In the genomic region with DNA sequence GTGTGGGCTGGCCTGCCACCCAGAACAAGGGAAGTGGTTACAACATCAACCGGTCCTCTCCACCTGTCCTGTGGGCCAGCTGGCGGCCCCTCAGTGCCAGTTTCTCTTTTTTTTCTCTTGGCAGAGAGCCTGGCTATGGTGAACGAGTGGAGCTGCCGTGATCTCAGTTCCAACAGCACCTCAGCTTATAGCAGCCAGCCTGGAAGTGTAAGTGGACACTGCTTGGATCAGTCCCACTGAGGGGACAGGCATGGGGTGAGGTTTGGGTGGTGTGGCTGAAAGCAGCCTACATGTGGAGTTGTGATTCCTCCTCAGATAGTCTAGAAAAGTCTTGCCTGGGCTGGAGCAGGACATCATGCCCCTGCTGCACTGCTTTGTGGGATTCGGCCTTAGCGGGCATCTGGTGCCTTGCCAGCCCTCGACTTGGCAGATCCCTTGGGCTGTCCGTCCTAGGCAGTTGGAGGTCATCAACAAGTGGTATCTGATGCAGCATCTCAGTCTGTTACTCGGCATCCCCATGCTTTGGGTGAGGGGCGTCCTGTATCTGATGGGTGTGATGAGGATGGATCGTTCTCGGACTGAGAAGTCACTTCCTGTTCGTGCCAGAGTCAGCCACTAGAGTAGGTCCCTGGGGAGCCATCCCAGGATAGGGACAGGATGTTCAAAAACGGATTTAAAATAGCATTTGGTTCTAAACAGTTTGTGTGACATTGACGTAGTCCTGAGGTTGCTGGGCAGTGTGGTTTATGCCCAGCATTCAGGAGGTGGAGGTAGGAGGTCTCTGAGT, we compare ENCODE assay signal across 11 mouse cellular contexts. TPM values are rescaled to one million over a fixed set of nuclear protein-coding genes. Genes with fewer than 3 reads are reported as not detected.
DNase-seq lines count a peak whose midpoint lies in the region; ATAC-seq and TF ChIP-seq lines count a peak whose summit lies in the region.
"Had no signal": no experiment of that assay in that cellular context is flagged by ENCODE, and none has a peak within 500 bp of the region (broad histone marks: within the 10 kb centered on the region; RNA-seq: fewer than 3 reads in every experiment).

No protein-coding gene starts in this region.

- H3K4me2 ChIP-seq in hindbrain, embryonic 12.5 days (replicated peaks), result no peak overlapping the region
- H3K4me2 ChIP-seq in forebrain, postnatal 0 days (ENCODE audit: low read depth), result no peak overlapping the region
- H3K4me2 ChIP-seq: limb, embryonic 13.5 days had no signal

- WGBS in hindbrain, embryonic 12.5 days, result 91% methylated on average over 15 of the region's 15 CpGs
- WGBS in forebrain, postnatal 0 days, result 75% methylated on average over 15 of the region's 15 CpGs

- H3K9ac ChIP-seq in hindbrain, embryonic 12.5 days, result no peak overlapping the region
- H3K9ac ChIP-seq in forebrain, postnatal 0 days, result no peak overlapping the region
- H3K9ac ChIP-seq: limb, embryonic 13.5 days had no signal

- no peak for DNase-seq in frontal cortex, adult 2 months (ENCODE audit: extremely low spot score in 1 of 2, low spot score in 1 of 2)
- DNase-seq in 3134 (ENCODE audit: extremely low read depth, insufficient read length, low spot score), result peak; percentile 63
- peak; percentile 92 for DNase-seq in cerebellum, adult 9-10 months
- peak; percentile 33 for DNase-seq in heart, postnatal 4 days
- DNase-seq in forebrain, postnatal 0 days, result no peak
- DNase-seq in urinary bladder, adult 18-20 months (ENCODE audit: low spot score in 2 of 2), result no peak
- DNase-seq: adrenal gland, adult 8-10 months had no signal

- no peak overlapping the region for H3K27ac ChIP-seq in hindbrain, embryonic 12.5 days
- H3K27ac ChIP-seq in forebrain, postnatal 0 days (ENCODE audit: low read depth, low read length), result no peak overlapping the region
- H3K27ac ChIP-seq: limb, embryonic 13.5 days; midbrain, embryonic 10.5 days had no signal

- H3K4me1 ChIP-seq in hindbrain, embryonic 12.5 days, result no peaks in the 10 kb centered on the region
- no peaks in the 10 kb centered on the region for H3K4me1 ChIP-seq in forebrain, postnatal 0 days (ENCODE audit: insufficient read depth)
- H3K4me1 ChIP-seq: limb, embryonic 13.5 days; midbrain, embryonic 10.5 days had no signal

- no peak for TF ChIP-seq CTCF in forebrain, postnatal 0 days (IDR thresholded peaks at IDR 0.05; ENCODE audit: low read depth)

- no peak overlapping the region for H3K4me3 ChIP-seq in hindbrain, embryonic 12.5 days
- H3K4me3 ChIP-seq in forebrain, postnatal 0 days (ENCODE audit: low read depth, low read length), result no peak overlapping the region
- H3K4me3 ChIP-seq: limb, embryonic 13.5 days; midbrain, embryonic 10.5 days had no signal

- peak; percentile 27; the same call in 1 of the 2 replicates for ATAC-seq in frontal cortex, adult (ENCODE audit: low TSS enrichment)
- ATAC-seq in hindbrain, embryonic 12.5 days (ENCODE audit: low FRiP score), result no peak
- ATAC-seq in forebrain, postnatal 0 days, result no peak

- no peaks in the 10 kb centered on the region for H3K9me3 ChIP-seq in hindbrain, embryonic 12.5 days (replicated peaks)
- no peaks in the 10 kb centered on the region for H3K9me3 ChIP-seq in forebrain, postnatal 0 days (ENCODE audit: low read length)
- H3K9me3 ChIP-seq: limb, embryonic 13.5 days; midbrain, embryonic 10.5 days had no signal

- no peaks in the 10 kb centered on the region for H3K27me3 ChIP-seq in hindbrain, embryonic 12.5 days
- no peaks in the 10 kb centered on the region for H3K27me3 ChIP-seq in forebrain, postnatal 0 days (ENCODE audit: insufficient read depth, low read length)
- H3K27me3 ChIP-seq: limb, embryonic 13.5 days had no signal

- H3K36me3 ChIP-seq in hindbrain, embryonic 12.5 days, result peaks cover 88% of the 10 kb centered on the region
- peaks cover 86% of the 10 kb centered on the region for H3K36me3 ChIP-seq in forebrain, postnatal 0 days (ENCODE audit: insufficient read depth)

RNA-seq across cellular contexts. Expression of a gene that starts 22.7 kb away (rescaled TPM):
- polyA plus RNA-seq in frontal cortex, adult 2 months (2012; rRNA removed), result 41.1 and 42.1 TPM in 2 replicates
- total RNA-seq in heart, postnatal 4 days (2021), result 10 to 100 TPM in 1 of 2 experiments, 1 to 10 TPM in 1; 8.5 to 10.4 TPM
- polyA plus RNA-seq in hindbrain, embryonic 12.5 days (2016; fragmentation: Nextera tagmentation; extraction: Ambion mirVana), result 13.0 and 13.3 TPM in 2 replicates
- total RNA-seq in forebrain, postnatal 0 days (2014; rRNA removed), result 21.6 and 22.8 TPM in 2 replicates
- 7.6 and 11.6 TPM in 2 replicates for polyA plus RNA-seq in forebrain, postnatal 0 days (2015; fragmentation: Nextera tagmentation; extraction: Ambion mirVana)

RNA-seq across cellular contexts. Expression of a gene that starts 26.5 kb away (rescaled TPM):
- polyA plus RNA-seq in frontal cortex, adult 2 months (2012; rRNA removed), result 21.9 and 23.4 TPM in 2 replicates
- 10 to 100 TPM; 14.4 to 17.5 TPM for total RNA-seq in heart, postnatal 4 days (2021)
- 33.6 and 34.6 TPM in 2 replicates for polyA plus RNA-seq in hindbrain, embryonic 12.5 days (2016; fragmentation: Nextera tagmentation; extraction: Ambion mirVana)
- total RNA-seq in forebrain, postnatal 0 days (2014; rRNA removed), result 23.7 and 24.2 TPM in 2 replicates
- polyA plus RNA-seq in forebrain, postnatal 0 days (2015; fragmentation: Nextera tagmentation; extraction: Ambion mirVana), result 30.8 and 32.8 TPM in 2 replicates

RNA-seq across cellular contexts. Expression of a gene that starts 29.1 kb away (rescaled TPM):
- 126 and 128 TPM in 2 replicates for polyA plus RNA-seq in frontal cortex, adult 2 months (2012; rRNA removed)
- 10 to 100 TPM; 11.2 to 14.9 TPM for total RNA-seq in heart, postnatal 4 days (2021)
- 59.4 and 59.5 TPM in 2 replicates for polyA plus RNA-seq in hindbrain, embryonic 12.5 days (2016; fragmentation: Nextera tagmentation; extraction: Ambion mirVana)
- 91.3 and 109 TPM in 2 replicates for total RNA-seq in forebrain, postnatal 0 days (2014; rRNA removed)
- polyA plus RNA-seq in forebrain, postnatal 0 days (2015; fragmentation: Nextera tagmentation; extraction: Ambion mirVana), result 119 and 121 TPM in 2 replicates

RNA-seq across cellular contexts. Expression of a gene that starts 29.1 kb away (rescaled TPM):
- 33.9 and 41.4 TPM in 2 replicates for polyA plus RNA-seq in frontal cortex, adult 2 months (2012; rRNA removed)
- 10 to 100 TPM; 12.7 to 14.0 TPM for total RNA-seq in heart, postnatal 4 days (2021)
- 60.0 and 61.8 TPM in 2 replicates for polyA plus RNA-seq in hindbrain, embryonic 12.5 days (2016; fragmentation: Nextera tagmentation; extraction: Ambion mirVana)
- total RNA-seq in forebrain, postnatal 0 days (2014; rRNA removed), result 56.6 and 62.0 TPM in 2 replicates
- polyA plus RNA-seq in forebrain, postnatal 0 days (2015; fragmentation: Nextera tagmentation; extraction: Ambion mirVana), result 70.0 and 78.6 TPM in 2 replicates

RNA-seq across cellular contexts. Expression of a gene that starts 35.6 kb away (rescaled TPM):
- polyA plus RNA-seq in frontal cortex, adult 2 months (2012; rRNA removed), result not detected in 2 replicates
- total RNA-seq in heart, postnatal 4 days (2021), result not detected
- polyA plus RNA-seq in hindbrain, embryonic 12.5 days (2016; fragmentation: Nextera tagmentation; extraction: Ambion mirVana), result not detected in 2 replicates
- total RNA-seq in forebrain, postnatal 0 days (2014; rRNA removed), result not detected in 2 replicates
- not detected in 2 replicates for polyA plus RNA-seq in forebrain, postnatal 0 days (2015; fragmentation: Nextera tagmentation; extraction: Ambion mirVana)
- polyA plus RNA-seq: limb, embryonic 13.5 days; midbrain, embryonic 10.5 days had no signal

Comparison
In these comparisons a context has a peak if more than half of its experiments do, and no peak if none do; other contexts are left out.
1. DNase-seq: peak in 3134 (single experiment), cerebellum, adult 9-10 months (single experiment) and heart, postnatal 4 days (single experiment); none in frontal cortex, adult 2 months (0 of 2), forebrain, postnatal 0 days (single experiment) and urinary bladder, adult 18-20 months (0 of 2).